ENCODE assay signal across 10 mouse cellular contexts in the genomic region with DNA sequence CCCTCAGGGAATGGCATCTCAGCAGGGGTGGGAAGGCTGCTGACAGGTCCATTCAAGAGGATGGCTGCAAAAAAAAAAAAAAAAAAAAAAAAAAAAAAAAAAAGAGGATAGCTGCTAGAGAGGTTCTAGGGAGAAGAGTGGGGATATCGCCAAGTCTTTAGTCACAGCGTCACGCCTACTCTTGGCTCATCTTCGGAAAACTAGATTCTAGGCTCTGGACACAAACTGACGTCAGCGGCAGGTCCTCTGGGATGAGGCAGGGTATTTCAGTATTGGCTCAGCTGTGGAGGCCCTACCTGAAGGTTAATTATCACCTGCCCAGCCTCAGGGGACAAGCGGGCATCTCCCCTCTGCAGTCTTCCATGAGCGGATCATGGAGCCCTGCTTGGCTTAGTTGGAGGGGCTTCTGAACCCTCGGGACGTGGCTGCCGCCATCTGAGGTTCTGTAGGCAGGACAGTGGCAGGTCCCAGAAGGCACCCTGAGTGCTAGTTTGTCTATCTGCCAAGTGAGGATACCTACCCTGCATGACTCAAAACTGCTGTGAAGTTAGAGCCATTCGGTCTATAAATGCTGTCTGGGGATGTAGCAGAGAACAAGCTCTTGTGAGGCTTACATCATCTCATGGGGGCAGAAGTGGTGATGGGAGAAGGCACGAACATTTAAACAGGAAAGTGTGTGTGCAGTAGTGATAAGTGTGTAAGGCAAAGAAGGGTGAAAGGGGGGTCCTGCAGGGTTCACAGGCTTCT. TPM values are rescaled to one million over a fixed set of nuclear protein-coding genes. Genes with fewer than 3 reads are reported as not detected.
DNase-seq lines count a peak whose midpoint lies in the region; ATAC-seq lines count a peak whose summit lies in the region.
"Had no signal": no experiment of that assay in that cellular context is flagged by ENCODE, and none has a peak within 500 bp of the region (broad histone marks: within the 10 kb centered on the region; RNA-seq: fewer than 3 reads in every experiment).

No protein-coding gene starts in this region.

- no peak overlapping the region for H3K4me3 ChIP-seq in embryonic facial prominence, embryonic 14.5 days (ENCODE audit: low read depth, low read length)
- H3K4me3 ChIP-seq in embryonic facial prominence, embryonic 10.5 days, result no peak overlapping the region
- no peak overlapping the region for H3K4me3 ChIP-seq in kidney, embryonic 15.5 days (replicated peaks)
- H3K4me3 ChIP-seq: forebrain, embryonic 13.5 days; hindbrain, embryonic 12.5 days had no signal

- H3K9ac ChIP-seq in embryonic facial prominence, embryonic 14.5 days (ENCODE audit: low read depth, low read length), result no peak overlapping the region
- H3K9ac ChIP-seq in kidney, embryonic 15.5 days, result no peak overlapping the region
- H3K9ac ChIP-seq: forebrain, embryonic 13.5 days; hindbrain, embryonic 12.5 days had no signal

- no peaks in the 10 kb centered on the region for H3K27me3 ChIP-seq in embryonic facial prominence, embryonic 14.5 days (replicated peaks; ENCODE audit: control insufficient read depth, insufficient read depth, low read length)
- H3K27me3 ChIP-seq in embryonic facial prominence, embryonic 10.5 days (replicated peaks; ENCODE audit: low read depth, poor library complexity, severe bottlenecking), result no peaks in the 10 kb centered on the region
- no peaks in the 10 kb centered on the region for H3K27me3 ChIP-seq in kidney, embryonic 15.5 days
- H3K27me3 ChIP-seq: forebrain, embryonic 13.5 days; hindbrain, embryonic 12.5 days had no signal

- 82% methylated on average over 13 of the region's 13 CpGs for WGBS in embryonic facial prominence, embryonic 14.5 days
- WGBS in embryonic facial prominence, embryonic 10.5 days, result 89% methylated on average over 13 of the region's 13 CpGs
- WGBS in kidney, embryonic 15.5 days, result 95% methylated on average over 13 of the region's 13 CpGs

- peak; percentile 54; the same call in 1 of the 2 replicates for ATAC-seq in embryonic facial prominence, embryonic 14.5 days (ENCODE audit: low read depth)
- ATAC-seq in kidney, embryonic 15.5 days (replicated peaks; ENCODE audit: low FRiP score), result no peak
- ATAC-seq: forebrain, embryonic 13.5 days had no signal

- intact Hi-C loops in heart, postnatal 14 days (cut with DNase I), result no loop called here

- H3K4me2 ChIP-seq in embryonic facial prominence, embryonic 14.5 days (ENCODE audit: low read depth, low read length), result no peak overlapping the region
- H3K4me2 ChIP-seq in kidney, embryonic 15.5 days, result no peak overlapping the region
- H3K4me2 ChIP-seq: forebrain, embryonic 13.5 days; hindbrain, embryonic 12.5 days had no signal

- peaks cover 84% of the 10 kb centered on the region for H3K36me3 ChIP-seq in embryonic facial prominence, embryonic 14.5 days (ENCODE audit: control insufficient read depth, insufficient read depth, low read length)
- H3K36me3 ChIP-seq in embryonic facial prominence, embryonic 10.5 days (replicated peaks), result peaks cover 66% of the 10 kb centered on the region
- peaks cover 55% of the 10 kb centered on the region for H3K36me3 ChIP-seq in kidney, embryonic 15.5 days

- H3K9me3 ChIP-seq in embryonic facial prominence, embryonic 14.5 days (ENCODE audit: control insufficient read depth, low read length), result no peaks in the 10 kb centered on the region
- H3K9me3 ChIP-seq in embryonic facial prominence, embryonic 10.5 days, result no peaks in the 10 kb centered on the region
- no peaks in the 10 kb centered on the region for H3K9me3 ChIP-seq in kidney, embryonic 15.5 days (replicated peaks)
- H3K9me3 ChIP-seq: forebrain, embryonic 13.5 days; hindbrain, embryonic 12.5 days had no signal

- peak; percentile 29 for DNase-seq in embryonic facial prominence, embryonic 14.5 days (ENCODE audit: low spot score)
- no peak for DNase-seq in embryonic facial prominence, embryonic 10.5 days (ENCODE audit: low spot score)
- peak; percentile 18 for DNase-seq in urinary bladder, adult 2 months (ENCODE audit: low spot score)
- no peak for DNase-seq in urinary bladder, postnatal 25 days (ENCODE audit: low spot score)
- DNase-seq in heart, postnatal 14 days, result peak; percentile 59 to 74
- DNase-seq in thymus, postnatal 25 days, result no peak
- DNase-seq in embryo, embryonic 9.5 days (ENCODE audit: extremely low spot score), result no peak

- no peaks in the 10 kb centered on the region for H3K4me1 ChIP-seq in embryonic facial prominence, embryonic 14.5 days (ENCODE audit: control insufficient read depth, insufficient read depth, low read length)
- H3K4me1 ChIP-seq in embryonic facial prominence, embryonic 10.5 days, result peaks cover 6% of the 10 kb centered on the region; the same call in 1 of the 2 replicates
- H3K4me1 ChIP-seq in kidney, embryonic 15.5 days, result peaks cover 4% of the 10 kb centered on the region; the same call in 1 of the 2 replicates
- H3K4me1 ChIP-seq: forebrain, embryonic 13.5 days had no signal

- no peak overlapping the region for H3K27ac ChIP-seq in embryonic facial prominence, embryonic 14.5 days (replicated peaks; ENCODE audit: low read depth, low read length)
- H3K27ac ChIP-seq in embryonic facial prominence, embryonic 10.5 days (replicated peaks), result no peak overlapping the region
- H3K27ac ChIP-seq in kidney, embryonic 15.5 days, result no peak overlapping the region
- H3K27ac ChIP-seq: forebrain, embryonic 13.5 days; hindbrain, embryonic 12.5 days had no signal

RNA-seq across cellular contexts. Expression of gene Ptrhd1, which starts 32.2 kb away (rescaled TPM):
- 5.1 and 5.6 TPM in 2 replicates for polyA plus RNA-seq in embryonic facial prominence, embryonic 14.5 days (2014; fragmentation: Nextera tagmentation; extraction: Ambion mirVana)
- 5.9 and 6.0 TPM in 2 replicates for polyA plus RNA-seq in embryonic facial prominence, embryonic 10.5 days (2016; fragmentation: Nextera tagmentation; extraction: Ambion mirVana)
- 3.1 and 3.5 TPM in 2 replicates for polyA plus RNA-seq in urinary bladder, adult 2 months (2012; rRNA removed)
- total RNA-seq in heart, postnatal 14 days (2021), result 1 to 10 TPM; 4.3 to 4.6 TPM
- 7.2 and 7.5 TPM in 2 replicates for polyA plus RNA-seq in kidney, embryonic 15.5 days (2015; fragmentation: Nextera tagmentation; extraction: Ambion mirVana)

RNA-seq across cellular contexts. Expression of gene Cenpo, which starts 32.5 kb away (rescaled TPM):
- 11.8 and 11.9 TPM in 2 replicates for polyA plus RNA-seq in embryonic facial prominence, embryonic 14.5 days (2014; fragmentation: Nextera tagmentation; extraction: Ambion mirVana)
- polyA plus RNA-seq in embryonic facial prominence, embryonic 10.5 days (2016; fragmentation: Nextera tagmentation; extraction: Ambion mirVana), result 22.8 and 23.5 TPM in 2 replicates
- polyA plus RNA-seq in urinary bladder, adult 2 months (2012; rRNA removed), result 10.5 and 12.9 TPM in 2 replicates
- 1 to 10 TPM; 3.3 to 3.4 TPM for total RNA-seq in heart, postnatal 14 days (2021)
- 13.1 and 14.8 TPM in 2 replicates for polyA plus RNA-seq in kidney, embryonic 15.5 days (2015; fragmentation: Nextera tagmentation; extraction: Ambion mirVana)

Comparison
In these comparisons a context has a peak if more than half of its experiments do, and no peak if none do; other contexts are left out.
1. DNase-seq: peak in embryonic facial prominence, embryonic 14.5 days (single experiment), urinary bladder, adult 2 months (single experiment) and heart, postnatal 14 days (2 of 2); none in embryonic facial prominence, embryonic 10.5 days (single experiment), urinary bladder, postnatal 25 days (single experiment), thymus, postnatal 25 days (single experiment) and embryo, embryonic 9.5 days (single experiment).